Mouse (Mus musculus) central nervous system, embryonic 14 days (tissue): ENCODE results near the gene Gm13288. TPM values are rescaled to one million over a fixed set of nuclear protein-coding genes. Genes with fewer than 3 reads are reported as not detected.

ENCODE experiments used
- polyA plus RNA-seq: library from polyadenylated mRNA; depleted of rRNA; stranded (reverse); fragments of >200 nt; gene quantifications from 2 replicates; pipeline ENCODE4 v1.2.3, GENCODE M21; 2012; rRNA removed

Gm13288 gene
- 0.01 TPM in 1 of 2 replicates, not detected in the other for polyA plus RNA-seq

DNA sequence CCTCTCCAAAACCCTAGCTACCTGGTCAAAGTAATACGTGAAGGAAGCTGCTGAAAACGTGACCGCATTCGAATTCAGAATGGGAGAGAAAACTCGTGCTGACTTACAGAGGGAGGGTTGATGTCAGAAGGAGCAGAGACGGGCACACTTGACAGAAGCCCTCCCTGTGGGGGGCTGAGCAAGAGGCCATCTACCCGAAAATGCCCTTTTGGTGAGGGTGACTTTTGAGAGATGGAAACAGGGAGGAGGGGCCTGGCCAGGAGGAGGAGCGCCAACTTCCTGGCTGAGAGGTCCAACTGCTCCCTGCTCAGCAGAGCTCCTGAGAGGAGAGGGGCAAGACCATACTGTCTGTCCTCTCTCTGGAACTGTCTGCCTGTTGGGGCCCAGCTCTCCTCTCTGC lies at the start of gene Gm13288:
TSS of gene Gm13288 (plus strand) at position 301 of the 400 bp plus-strand sequence.

DNA sequence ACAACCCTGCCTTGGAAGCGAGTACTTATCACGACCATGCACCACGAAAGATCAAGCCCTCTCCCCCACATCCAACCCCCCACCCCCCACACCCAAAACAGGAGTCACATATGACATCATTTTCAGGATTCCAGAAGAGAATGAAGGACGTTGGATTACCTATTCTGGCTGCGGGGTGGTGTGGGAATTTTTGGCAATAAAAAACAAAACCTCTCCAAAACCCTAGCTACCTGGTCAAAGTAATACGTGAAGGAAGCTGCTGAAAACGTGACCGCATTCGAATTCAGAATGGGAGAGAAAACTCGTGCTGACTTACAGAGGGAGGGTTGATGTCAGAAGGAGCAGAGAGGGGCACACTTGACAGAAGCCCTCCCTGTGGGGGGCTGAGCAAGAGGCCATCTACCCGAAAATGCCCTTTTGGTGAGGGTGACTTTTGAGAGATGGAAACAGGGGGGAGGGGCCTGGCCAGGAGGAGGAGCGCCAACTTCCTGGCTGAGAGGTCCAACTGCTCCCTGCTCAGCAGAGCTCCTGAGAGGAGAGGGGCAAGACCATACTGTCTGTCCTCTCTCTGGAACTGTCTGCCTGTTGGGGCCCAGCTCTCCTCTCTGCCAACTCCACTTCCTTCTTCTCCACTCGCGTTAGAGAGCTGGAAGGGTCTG lies 45.6 kb upstream of the Gm13288 start, which contains the start of gene Gm13283:
TSS of gene Gm13283 (plus strand) at position 510 of the 659 bp plus-strand sequence.

DNA sequence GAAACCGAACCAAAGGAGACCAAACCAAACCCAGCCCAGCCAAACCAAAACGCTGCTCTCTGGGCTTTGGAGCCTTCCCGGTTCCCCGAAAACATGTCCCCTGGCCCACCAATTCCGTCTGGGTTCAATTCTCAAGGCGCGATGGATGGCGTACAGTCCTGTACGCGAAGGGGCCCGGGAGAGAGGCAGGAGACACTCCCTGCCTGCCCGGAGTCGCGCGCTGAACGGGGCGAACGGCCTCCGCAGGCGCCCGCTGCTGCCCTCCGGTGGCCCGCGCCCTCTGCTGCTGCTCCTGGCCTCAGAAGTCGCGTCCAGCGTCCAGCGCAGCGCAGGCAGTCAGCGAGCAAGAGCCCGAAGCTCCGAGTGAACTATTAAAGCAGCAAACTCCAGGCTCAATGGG lies 31.8 kb upstream of the Gm13288 start, which contains the start of gene Gm13290:
TSS of gene Gm13290 (plus strand) at position 301 of the 400 bp plus-strand sequence.

DNA sequence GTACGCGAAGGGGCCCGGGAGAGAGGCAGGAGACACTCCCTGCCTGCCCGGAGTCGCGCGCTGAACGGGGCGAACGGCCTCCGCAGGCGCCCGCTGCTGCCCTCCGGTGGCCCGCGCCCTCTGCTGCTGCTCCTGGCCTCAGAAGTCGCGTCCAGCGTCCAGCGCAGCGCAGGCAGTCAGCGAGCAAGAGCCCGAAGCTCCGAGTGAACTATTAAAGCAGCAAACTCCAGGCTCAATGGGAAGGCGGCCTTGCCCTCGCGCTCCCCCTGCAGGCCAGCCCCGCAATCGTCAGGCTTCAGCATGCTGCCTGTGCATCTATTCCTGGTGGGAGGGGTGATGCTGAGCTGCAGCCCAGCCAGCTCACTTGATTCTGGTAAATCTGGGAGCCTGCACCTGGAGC lies 28.7 kb upstream of the Gm13288 start, which contains the start of gene Gm13289:
TSS of gene Gm13289 (plus strand) at position 301 of the 400 bp plus-strand sequence.

DNA sequence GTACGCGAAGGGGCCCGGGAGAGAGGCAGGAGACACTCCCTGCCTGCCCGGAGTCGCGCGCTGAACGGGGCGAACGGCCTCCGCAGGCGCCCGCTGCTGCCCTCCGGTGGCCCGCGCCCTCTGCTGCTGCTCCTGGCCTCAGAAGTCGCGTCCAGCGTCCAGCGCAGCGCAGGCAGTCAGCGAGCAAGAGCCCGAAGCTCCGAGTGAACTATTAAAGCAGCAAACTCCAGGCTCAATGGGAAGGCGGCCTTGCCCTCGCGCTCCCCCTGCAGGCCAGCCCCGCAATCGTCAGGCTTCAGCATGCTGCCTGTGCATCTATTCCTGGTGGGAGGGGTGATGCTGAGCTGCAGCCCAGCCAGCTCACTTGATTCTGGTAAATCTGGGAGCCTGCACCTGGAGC lies 25.8 kb upstream of the Gm13288 start, which contains the start of gene Gm13272:
TSS of gene Gm13272 (plus strand) at position 301 of the 400 bp plus-strand sequence.

DNA sequence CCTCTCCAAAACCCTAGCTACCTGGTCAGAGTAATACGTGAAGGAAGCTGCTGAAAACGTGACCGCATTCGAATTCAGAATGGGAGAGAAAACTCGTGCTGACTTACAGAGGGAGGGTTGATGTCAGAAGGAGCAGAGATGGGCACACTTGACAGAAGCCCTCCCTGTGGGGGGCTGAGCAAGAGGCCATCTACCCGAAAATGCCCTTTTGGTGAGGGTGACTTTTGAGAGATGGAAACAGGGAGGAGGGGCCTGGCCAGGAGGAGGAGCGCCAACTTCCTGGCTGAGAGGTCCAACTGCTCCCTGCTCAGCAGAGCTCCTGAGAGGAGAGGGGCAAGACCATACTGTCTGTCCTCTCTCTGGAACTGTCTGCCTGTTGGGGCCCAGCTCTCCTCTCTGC lies 23.5 kb upstream of the Gm13288 start, which contains the start of gene Ifnz:
TSS of gene Ifnz (plus strand) at position 301 of the 400 bp plus-strand sequence.

DNA sequence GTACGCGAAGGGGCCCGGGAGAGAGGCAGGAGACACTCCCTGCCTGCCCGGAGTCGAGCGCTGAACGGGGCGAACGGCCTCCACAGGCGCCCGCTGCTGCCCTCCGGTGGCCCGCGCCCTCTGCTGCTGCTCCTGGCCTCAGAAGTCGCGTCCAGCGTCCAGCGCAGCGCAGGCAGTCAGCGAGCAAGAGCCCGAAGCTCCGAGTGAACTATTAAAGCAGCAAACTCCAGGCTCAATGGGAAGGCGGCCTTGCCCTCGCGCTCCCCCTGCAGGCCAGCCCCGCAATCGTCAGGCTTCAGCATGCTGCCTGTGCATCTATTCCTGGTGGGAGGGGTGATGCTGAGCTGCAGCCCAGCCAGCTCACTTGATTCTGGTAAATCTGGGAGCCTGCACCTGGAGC lies 19.9 kb upstream of the Gm13288 start, which contains the start of gene Gm13276:
TSS of gene Gm13276 (plus strand) at position 301 of the 400 bp plus-strand sequence.

DNA sequence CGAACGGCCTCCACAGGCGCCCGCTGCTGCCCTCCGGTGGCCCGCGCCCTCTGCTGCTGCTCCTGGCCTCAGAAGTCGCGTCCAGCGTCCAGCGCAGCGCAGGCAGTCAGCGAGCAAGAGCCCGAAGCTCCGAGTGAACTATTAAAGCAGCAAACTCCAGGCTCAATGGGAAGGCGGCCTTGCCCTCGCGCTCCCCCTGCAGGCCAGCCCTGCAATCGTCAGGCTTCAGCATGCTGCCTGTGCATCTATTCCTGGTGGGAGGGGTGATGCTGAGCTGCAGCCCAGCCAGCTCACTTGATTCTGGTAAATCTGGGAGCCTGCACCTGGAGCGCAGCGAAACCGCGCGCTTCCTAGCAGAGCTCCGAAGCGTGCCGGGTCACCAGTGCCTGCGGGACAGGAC lies 16.9 kb upstream of the Gm13288 start, which contains the start of gene Gm13277:
TSS of gene Gm13277 (plus strand) at position 231 of the 400 bp plus-strand sequence.

DNA sequence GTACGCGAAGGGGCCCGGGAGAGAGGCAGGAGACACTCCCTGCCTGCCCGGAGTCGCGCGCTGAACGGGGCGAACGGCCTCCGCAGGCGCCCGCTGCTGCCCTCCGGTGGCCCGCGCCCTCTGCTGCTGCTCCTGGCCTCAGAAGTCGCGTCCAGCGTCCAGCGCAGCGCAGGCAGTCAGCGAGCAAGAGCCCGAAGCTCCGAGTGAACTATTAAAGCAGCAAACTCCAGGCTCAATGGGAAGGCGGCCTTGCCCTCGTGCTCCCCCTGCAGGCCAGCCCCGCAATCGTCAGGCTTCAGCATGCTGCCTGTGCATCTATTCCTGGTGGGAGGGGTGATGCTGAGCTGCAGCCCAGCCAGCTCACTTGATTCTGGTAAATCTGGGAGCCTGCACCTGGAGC lies 14.1 kb upstream of the Gm13288 start, which contains the start of gene Gm13278:
TSS of gene Gm13278 (plus strand) at position 301 of the 400 bp plus-strand sequence.

DNA sequence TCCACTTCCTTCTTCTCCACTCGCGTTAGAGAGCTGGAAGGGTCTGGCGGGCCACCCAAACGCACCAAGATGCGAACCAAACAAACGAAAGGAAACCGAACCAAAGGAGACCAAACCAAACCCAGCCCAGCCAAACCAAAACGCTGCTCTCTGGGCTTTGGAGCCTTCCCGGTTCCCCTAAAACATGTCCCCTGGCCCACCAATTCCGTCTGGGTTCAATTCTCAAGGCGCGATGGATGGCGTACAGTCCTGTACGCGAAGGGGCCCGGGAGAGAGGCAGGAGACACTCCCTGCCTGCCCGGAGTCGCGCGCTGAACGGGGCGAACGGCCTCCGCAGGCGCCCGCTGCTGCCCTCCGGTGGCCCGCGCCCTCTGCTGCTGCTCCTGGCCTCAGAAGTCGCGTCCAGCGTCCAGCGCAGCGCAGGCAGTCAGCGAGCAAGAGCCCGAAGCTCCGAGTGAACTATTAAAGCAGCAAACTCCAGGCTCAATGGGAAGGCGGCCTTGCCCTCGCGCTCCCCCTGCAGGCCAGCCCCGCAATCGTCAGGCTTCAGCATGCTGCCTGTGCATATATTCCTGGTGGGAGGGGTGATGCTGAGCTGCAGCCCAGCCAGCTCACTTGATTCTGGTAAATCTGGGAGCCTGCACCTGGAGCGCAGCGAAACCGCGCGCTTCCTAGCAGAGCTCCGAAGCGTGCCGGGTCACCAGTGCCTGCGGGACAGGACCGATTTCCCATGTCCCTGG lies 11.2 kb upstream of the Gm13288 start, which contains the start of gene Gm13275:
TSS of gene Gm13275 (plus strand) at position 552 of the 740 bp plus-strand sequence.

DNA sequence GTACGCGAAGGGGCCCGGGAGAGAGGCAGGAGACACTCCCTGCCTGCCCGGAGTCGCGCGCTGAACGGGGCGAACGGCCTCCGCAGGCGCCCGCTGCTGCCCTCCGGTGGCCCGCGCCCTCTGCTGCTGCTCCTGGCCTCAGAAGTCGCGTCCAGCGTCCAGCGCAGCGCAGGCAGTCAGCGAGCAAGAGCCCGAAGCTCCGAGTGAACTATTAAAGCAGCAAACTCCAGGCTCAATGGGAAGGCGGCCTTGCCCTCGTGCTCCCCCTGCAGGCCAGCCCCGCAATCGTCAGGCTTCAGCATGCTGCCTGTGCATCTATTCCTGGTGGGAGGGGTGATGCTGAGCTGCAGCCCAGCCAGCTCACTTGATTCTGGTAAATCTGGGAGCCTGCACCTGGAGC lies 8.2 kb upstream of the Gm13288 start, which contains the start of gene Gm13279:
TSS of gene Gm13279 (plus strand) at position 301 of the 400 bp plus-strand sequence.

DNA sequence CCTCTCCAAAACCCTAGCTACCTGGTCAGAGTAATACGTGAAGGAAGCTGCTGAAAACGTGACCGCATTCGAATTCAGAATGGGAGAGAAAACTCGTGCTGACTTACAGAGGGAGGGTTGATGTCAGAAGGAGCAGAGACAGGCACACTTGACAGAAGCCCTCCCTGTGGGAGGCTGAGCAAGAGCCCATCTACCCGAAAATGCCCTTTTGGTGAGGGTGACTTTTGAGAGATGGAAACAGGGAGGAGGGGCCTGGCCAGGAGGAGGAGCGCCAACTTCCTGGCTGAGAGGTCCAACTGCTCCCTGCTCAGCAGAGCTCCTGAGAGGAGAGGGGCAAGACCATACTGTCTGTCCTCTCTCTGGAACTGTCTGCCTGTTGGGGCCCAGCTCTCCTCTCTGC lies 6.0 kb upstream of the Gm13288 start, which contains the start of gene Gm13285:
TSS of gene Gm13285 (plus strand) at position 301 of the 400 bp plus-strand sequence.

DNA sequence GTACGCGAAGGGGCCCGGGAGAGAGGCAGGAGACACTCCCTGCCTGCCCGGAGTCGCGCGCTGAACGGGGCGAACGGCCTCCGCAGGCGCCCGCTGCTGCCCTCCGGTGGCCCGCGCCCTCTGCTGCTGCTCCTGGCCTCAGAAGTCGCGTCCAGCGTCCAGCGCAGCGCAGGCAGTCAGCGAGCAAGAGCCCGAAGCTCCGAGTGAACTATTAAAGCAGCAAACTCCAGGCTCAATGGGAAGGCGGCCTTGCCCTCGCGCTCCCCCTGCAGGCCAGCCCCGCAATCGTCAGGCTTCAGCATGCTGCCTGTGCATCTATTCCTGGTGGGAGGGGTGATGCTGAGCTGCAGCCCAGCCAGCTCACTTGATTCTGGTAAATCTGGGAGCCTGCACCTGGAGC lies 2.4 kb upstream of the Gm13288 start, which contains the start of gene Gm13287:
TSS of gene Gm13287 (plus strand) at position 301 of the 400 bp plus-strand sequence.

DNA sequence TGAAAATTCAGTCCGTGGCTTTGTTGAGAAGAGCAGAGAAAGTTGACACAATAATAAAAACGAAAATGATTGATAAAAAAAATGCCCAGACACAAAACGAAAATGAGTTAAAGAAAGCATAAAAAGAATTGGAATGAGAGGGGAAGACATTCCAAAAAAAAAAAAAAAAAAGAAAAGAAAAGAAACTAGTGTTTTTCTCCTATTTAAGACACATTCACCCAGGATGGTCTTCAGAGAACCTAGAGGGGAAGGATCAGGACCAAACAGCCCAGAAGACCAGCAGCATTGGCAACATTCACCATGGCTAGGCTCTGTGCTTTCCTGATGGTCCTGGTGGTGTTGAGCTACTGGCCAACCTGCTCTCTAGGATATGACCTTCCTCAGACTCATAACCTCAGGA lies 10.6 kb downstream of the Gm13288 start, which contains the start of gene Ifna7:
TSS of gene Ifna7 (plus strand) at position 301 of the 400 bp plus-strand sequence.

DNA sequence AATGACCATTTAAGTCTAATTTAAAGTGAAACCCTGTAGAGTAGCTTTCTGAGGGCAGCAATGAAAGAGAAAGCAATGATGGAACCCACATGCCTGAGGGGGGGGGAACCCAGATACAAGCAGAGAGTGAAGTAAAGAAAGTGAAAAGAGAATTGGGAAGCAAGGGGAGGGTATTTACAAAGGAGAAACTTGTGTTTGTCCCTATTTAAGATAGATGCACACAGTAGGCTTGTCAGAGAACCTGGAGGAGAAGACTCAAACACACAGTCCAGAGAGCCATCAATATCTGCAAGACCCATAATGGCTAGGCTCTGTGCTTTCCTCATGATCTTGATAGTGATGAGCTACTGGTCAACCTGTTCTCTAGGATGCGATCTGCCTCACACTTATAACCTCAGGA lies 14.3 kb downstream of the Gm13288 start, which contains the start of gene Ifna11:
TSS of gene Ifna11 (plus strand) at position 301 of the 400 bp plus-strand sequence.

DNA sequence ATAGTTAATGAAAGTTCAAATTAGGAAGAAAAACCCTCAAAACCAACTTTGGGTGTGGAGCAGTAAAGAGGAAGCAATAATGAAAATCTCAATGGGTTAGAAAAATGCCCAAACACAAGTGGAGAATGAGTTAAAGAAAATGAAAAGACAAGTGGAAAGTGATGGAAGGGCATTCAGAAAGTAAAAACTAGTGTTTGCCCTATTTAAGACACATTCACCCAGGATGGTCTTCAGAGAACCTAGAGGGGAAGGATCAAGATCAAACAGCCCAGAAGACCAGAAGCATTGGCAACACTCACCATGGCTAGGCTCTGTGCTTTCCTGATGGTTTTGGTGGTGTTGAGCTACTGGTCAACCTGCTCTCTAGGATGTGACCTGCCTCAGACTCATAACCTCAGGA lies 21.8 kb downstream of the Gm13288 start, which contains the start of gene Ifna6:
TSS of gene Ifna6 (plus strand) at position 301 of the 400 bp plus-strand sequence.

DNA sequence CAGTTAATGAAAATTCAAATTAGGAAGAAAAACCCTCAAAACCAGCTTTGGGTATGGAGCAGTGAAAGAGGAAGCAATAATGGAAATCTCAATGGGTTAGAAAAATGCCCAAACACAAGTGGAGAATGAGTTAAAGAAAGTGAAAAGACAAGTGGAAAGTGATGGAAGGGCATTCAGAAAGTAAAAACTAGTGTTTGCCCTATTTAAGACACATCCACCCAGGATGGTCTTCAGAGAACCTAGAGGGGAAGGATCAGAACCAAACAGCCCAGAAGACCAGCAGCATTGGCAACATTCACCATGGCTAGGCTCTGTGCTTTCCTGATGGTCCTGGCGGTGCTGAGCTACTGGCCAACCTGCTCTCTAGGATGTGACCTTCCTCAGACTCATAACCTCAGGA lies 29.9 kb downstream of the Gm13288 start, which contains the start of gene Ifna5:
TSS of gene Ifna5 (plus strand) at position 301 of the 400 bp plus-strand sequence.

DNA sequence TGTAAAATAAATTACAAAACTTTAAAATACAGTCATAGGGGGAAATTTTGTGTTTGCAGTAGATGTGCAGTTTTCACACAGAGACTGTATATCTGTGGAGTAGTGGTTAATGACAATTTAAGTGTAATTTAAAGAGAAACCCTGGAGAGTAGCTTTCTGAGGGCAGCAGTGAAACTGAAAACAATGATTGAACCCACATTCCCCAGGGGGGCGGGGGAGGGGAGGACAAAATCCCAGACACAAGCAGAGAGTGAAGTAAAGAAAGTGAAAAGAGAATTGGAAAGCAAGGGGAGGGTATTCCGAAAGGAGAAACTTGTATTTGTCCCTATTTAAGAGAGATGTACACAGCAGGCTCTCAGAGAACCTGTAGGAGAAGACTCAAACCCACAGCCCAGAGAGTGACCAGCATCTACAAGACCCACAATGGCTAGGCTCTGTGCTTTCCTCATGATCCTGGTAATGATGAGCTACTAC lies 36.1 kb downstream of the Gm13288 start, which contains the start of gene Ifna4:
TSS of gene Ifna4 (plus strand) at position 424 of the 474 bp plus-strand sequence.

DNA sequence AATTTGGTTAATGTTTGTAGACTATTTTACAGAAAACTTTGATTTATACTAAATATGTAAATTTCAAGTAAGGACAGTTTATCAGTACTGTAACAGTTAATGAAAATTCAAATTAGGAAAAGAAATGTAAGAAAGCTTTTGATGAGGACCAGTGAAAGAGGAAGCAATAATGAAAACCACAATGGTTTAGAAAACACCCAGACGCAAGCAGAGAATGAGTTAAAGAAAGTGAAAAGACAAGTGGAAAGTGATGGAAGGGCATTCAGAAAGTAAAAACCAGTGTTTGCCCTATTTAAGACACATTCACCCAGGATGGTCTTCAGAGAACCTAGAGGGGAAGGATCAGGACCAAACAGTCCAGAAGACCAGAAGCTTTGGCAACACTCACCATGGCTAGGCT lies 44.4 kb downstream of the Gm13288 start, which contains the start of gene Ifna1:
TSS of gene Ifna1 (plus strand) at position 390 of the 400 bp plus-strand sequence.

